Mouse (Mus musculus): ENCODE results near the gene Arf4. TPM values are rescaled to one million over a fixed set of nuclear protein-coding genes. Genes with fewer than 3 reads are reported as not detected.

Gene Arf4
- polyA plus RNA-seq, 1 experiment from 2014 or later = 504 TPM

GRCm38 (mm10) chr14:26638708-26639084 is 822 bp downstream of the Arf4 start:
- ATAC-seq (ENCODE audit: low FRiP score, low read depth) = peak; percentile 4; the same call in 1 of the 2 replicates

DNA sequence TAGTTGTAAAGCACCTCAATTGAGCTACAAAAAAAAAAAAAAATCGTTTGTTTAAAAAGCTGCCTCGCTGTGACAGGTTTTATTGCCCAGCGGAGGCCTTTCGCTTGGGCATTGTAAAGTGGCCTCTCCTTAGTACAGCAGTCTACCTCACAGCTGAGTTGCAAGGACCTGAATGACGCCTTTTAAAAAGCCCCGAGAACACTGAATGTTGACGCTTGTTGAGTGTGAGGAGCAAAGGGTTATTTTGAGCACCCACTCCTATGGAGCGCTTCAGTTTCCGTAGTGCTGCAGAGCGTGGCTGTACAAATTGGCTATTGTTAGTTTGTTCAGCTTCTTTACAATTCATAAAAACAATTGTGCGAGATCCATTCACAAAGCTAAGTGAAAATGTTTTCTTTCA is 1.4 kb downstream of the Arf4 start:
- Histone ChIP-seq H3K36me3 (no peaks in the 10 kb centered on the region), H3K9me3 (no peaks in the 10 kb centered on the region), H3K9ac (peak overlapping the region; percentile 93), H3K27ac (replicated peaks) (0 out of 2 replicates have a peak overlapping the region, but pooled peaks have one; percentile 27), H3K4me2 (peak overlapping the region; percentile 71), H3K27me3 (no peaks in the 10 kb centered on the region), H3K4me3 (peak overlapping the region; percentile 91), H3K4me1 (replicated peaks) (peaks cover 30% of the 10 kb centered on the region)
- ATAC-seq (ENCODE audit: low FRiP score, low read depth) = no peak
- 3% methylated on average over 11 of the region's 11 CpGs for WGBS

More at GRCm38 (mm10) chr14:26638708-26639084, 822 bp downstream of the Arf4 start:
- WGBS = under 1% methylated on average over 16 of the region's 16 CpGs
- H3K4me1 ChIP-seq (replicated peaks) = peaks cover 28% of the 10 kb centered on the region
- H3K9ac ChIP-seq = peak overlapping the region; percentile 93
- H3K4me2 ChIP-seq = peak overlapping the region; percentile 71
- no peaks in the 10 kb centered on the region; the same call in 1 of the 2 replicates for H3K36me3 ChIP-seq
- no peaks in the 10 kb centered on the region for H3K9me3 ChIP-seq
- peak overlapping the region; percentile 91 for H3K4me3 ChIP-seq
- H3K27me3 ChIP-seq = no peaks in the 10 kb centered on the region
- peak overlapping the region; percentile 95 for H3K27ac ChIP-seq (replicated peaks)

DNA sequence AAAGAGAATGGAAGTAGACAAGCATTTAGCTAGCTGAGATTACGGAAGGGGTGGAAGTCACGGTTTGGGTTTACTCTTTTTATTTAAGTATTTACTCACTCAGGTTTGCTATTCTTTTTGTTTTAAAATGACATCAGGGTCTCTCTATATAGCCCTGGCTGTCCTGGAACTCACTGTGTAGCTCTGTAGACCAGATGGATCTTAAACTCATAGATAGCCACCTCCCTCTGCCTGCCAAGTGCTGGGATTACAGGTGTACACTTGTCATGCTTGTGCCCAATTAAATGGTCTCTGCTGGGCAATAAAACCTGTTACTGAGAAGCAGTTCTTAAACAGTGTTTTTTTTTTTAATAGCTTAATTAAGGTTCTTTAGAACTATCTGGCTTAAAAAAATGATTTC is 2.1 kb downstream of the Arf4 start:
- peak overlapping the region; percentile 93 for H3K9ac ChIP-seq
- H3K27ac ChIP-seq (replicated peaks) = no peak overlapping the region
- H3K4me2 ChIP-seq = peak overlapping the region; percentile 71
- no peaks in the 10 kb centered on the region for H3K9me3 ChIP-seq
- ATAC-seq (ENCODE audit: low FRiP score, low read depth) = no peak
- 45% methylated on average over 2 of the region's 2 CpGs for WGBS
- no peaks in the 10 kb centered on the region for H3K36me3 ChIP-seq
- H3K27me3 ChIP-seq = no peaks in the 10 kb centered on the region
- peaks cover 32% of the 10 kb centered on the region for H3K4me1 ChIP-seq (replicated peaks)
- H3K4me3 ChIP-seq = peak overlapping the region; percentile 91

DNA sequence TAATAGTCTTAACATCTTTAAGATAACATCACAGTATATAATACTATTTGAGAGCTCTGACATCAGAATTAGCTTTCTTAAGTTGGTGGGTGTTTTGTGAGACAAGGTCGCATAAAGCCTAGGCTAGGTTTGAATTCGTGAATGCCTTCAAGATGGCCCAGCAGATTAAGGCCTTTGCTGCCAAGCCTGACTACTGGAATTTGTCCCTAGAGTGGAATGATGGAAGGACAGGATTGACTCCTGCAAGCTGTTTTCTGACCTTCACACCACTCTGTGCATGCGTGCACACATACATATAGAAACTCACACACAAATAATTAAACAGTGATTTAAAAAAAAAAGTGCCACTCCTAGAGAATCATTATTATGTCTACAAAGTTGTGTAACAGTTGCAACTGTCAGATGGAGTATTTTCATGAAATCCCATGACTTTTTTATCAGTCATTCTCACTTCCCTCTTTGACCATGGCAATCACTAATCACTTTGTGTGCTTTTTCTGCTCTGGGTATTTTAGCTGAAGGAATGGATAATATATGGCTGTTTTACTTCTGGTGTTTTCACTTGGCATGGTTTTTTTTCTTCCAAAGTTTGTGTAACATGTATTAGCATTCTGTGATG is 5.2 kb downstream of the Arf4 start:
- Histone ChIP-seq H3K4me3 (no peak overlapping the region), H3K9ac (no peak overlapping the region), H3K27ac (replicated peaks) (no peak overlapping the region), H3K4me1 (replicated peaks) (peaks cover 33% of the 10 kb centered on the region), H3K36me3 (peaks cover 3% of the 10 kb centered on the region; the same call in 1 of the 2 replicates), H3K4me2 (no peak overlapping the region), H3K9me3 (no peaks in the 10 kb centered on the region), H3K27me3 (no peaks in the 10 kb centered on the region)
- ATAC-seq (ENCODE audit: low FRiP score, low read depth) = no peak
- 73% methylated on average over 3 of the region's 3 CpGs for WGBS

DNA sequence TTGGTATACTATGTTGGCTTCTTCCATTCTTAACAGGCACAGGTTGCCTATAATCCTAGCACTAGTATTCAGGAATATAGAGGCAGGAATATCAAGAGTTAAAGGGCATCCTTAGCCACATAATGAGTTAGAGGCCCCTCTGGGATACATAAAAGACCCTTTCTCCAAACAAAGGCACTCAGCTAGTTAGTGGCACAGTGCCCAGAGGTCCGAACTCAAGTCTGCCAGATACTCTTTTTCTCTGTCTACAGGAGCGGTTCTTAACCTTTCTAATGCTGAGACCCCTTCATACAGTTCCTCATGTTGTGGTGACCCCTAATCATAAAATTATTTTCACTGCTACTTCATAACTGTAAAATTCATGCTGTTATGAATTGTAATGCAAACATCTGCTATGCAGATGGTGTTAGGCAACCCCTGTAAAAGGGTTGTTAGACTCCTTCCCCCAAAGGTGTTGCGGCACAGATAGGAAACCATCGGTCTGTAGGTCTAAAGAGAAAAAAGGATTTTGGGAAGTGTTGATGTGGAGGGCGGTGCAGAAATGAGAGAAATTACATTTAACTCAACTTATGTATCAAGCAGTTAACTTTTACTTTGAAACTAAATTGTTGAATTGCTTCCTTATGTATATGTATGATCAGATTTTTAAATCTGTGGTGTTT is 8.2 kb downstream of the Arf4 start:
- Histone ChIP-seq H3K27me3 (no peaks in the 10 kb centered on the region), H3K9me3 (no peaks in the 10 kb centered on the region), H3K27ac (replicated peaks) (0 out of 2 replicates have a peak overlapping the region, but pooled peaks have one; percentile 22), H3K4me1 (replicated peaks) (peaks cover 17% of the 10 kb centered on the region), H3K4me3 (no peak overlapping the region), H3K36me3 (peaks cover 11% of the 10 kb centered on the region), H3K9ac (no peak overlapping the region), H3K4me2 (peak overlapping the region; percentile 33)
- ATAC-seq (ENCODE audit: low FRiP score, low read depth) = peak; percentile 54; the same call in 1 of the 2 replicates
- 40% methylated on average over 5 of the region's 5 CpGs for WGBS

GRCm38 (mm10) chr14:26647811-26648210 is 9.9 kb downstream of the Arf4 start:
- 85% methylated on average over 2 of the region's 2 CpGs for WGBS
- no peak overlapping the region for H3K27ac ChIP-seq (replicated peaks)
- no peak for ATAC-seq (ENCODE audit: low FRiP score, low read depth)
- H3K4me1 ChIP-seq (replicated peaks) = peaks cover 13% of the 10 kb centered on the region
- H3K36me3 ChIP-seq = peaks cover 18% of the 10 kb centered on the region
- no peaks in the 10 kb centered on the region for H3K9me3 ChIP-seq
- no peak overlapping the region for H3K4me2 ChIP-seq
- no peak overlapping the region for H3K9ac ChIP-seq
- no peaks in the 10 kb centered on the region for H3K27me3 ChIP-seq
- no peak overlapping the region for H3K4me3 ChIP-seq

GRCm38 (mm10) chr14:26651901-26652300 is 14.0 kb downstream of the Arf4 start:
- no peak for ATAC-seq (ENCODE audit: low FRiP score, low read depth)

GRCm38 (mm10) chr14:26658178-26658577 is 20.3 kb downstream of the Arf4 start:
- Histone ChIP-seq H3K27me3 (no peaks in the 10 kb centered on the region), H3K9me3 (no peaks in the 10 kb centered on the region), H3K4me1 (replicated peaks) (no peaks in the 10 kb centered on the region), H3K4me2 (no peak overlapping the region), H3K36me3 (peaks cover 50% of the 10 kb centered on the region), H3K27ac (replicated peaks) (no peak overlapping the region), H3K9ac (no peak overlapping the region), H3K4me3 (no peak overlapping the region)
- ATAC-seq (ENCODE audit: low FRiP score, low read depth) = no peak

More at GRCm38 (mm10) chr14:26651901-26652300, 14.0 kb downstream of the Arf4 start:
- Histone ChIP-seq H3K4me2 (no peak overlapping the region), H3K27ac (replicated peaks) (no peak overlapping the region), H3K4me1 (replicated peaks) (no peaks in the 10 kb centered on the region), H3K9me3 (no peaks in the 10 kb centered on the region), H3K4me3 (no peak overlapping the region), H3K36me3 (peaks cover 48% of the 10 kb centered on the region), H3K9ac (no peak overlapping the region), H3K27me3 (no peaks in the 10 kb centered on the region)

DNA sequence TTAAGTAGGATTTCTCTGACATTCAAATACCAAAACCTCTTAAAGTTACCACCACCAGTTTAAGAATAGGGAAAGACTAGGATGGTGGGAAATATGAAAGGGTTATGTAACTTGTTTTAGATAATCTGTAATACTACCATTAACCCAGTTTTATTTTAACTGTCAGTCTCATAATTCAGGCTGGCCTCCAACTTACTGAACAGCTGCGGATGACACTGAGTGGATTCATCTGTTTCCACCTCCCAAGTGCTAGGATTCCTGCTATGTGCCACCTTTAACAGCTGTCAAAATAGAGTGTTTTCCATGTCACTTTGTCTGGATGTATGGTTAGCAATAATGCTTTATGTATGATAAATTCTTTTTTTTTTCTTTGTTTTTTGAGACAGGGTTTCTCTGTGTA is 22.4 kb downstream of the Arf4 start:
- H3K36me3 ChIP-seq = peaks cover 51% of the 10 kb centered on the region
- no peak overlapping the region for H3K4me3 ChIP-seq
- whole genome bisulfite sequencing = 91% methylated on average over 1 of the region's 1 CpGs
- no peaks in the 10 kb centered on the region for H3K4me1 ChIP-seq (replicated peaks)
- no peaks in the 10 kb centered on the region for H3K9me3 ChIP-seq
- H3K4me2 ChIP-seq = no peak overlapping the region
- H3K27ac ChIP-seq (replicated peaks) = no peak overlapping the region
- no peaks in the 10 kb centered on the region for H3K27me3 ChIP-seq
- no peak overlapping the region for H3K9ac ChIP-seq
- ATAC-seq (ENCODE audit: low FRiP score, low read depth) = no peak

- 92% methylated on average over 3 of the region's 3 CpGs for WGBS
- peaks cover 44% of the 10 kb centered on the region for H3K36me3 ChIP-seq
- no peaks in the 10 kb centered on the region for H3K27me3 ChIP-seq
- H3K4me1 ChIP-seq (replicated peaks) = peaks cover 8% of the 10 kb centered on the region
- H3K4me2 ChIP-seq = no peak overlapping the region
- no peaks in the 10 kb centered on the region for H3K9me3 ChIP-seq
- no peak for ATAC-seq (ENCODE audit: low FRiP score, low read depth)
- no peak overlapping the region for H3K27ac ChIP-seq (replicated peaks)
- no peak overlapping the region for H3K9ac ChIP-seq
- no peak overlapping the region for H3K4me3 ChIP-seq
Observed at GRCm38 (mm10) chr14:26662016-26662415, 24.1 kb downstream of the Arf4 start.

GRCm38 (mm10) chr14:26662488-26662887 is 24.6 kb downstream of the Arf4 start:
- no peak for ATAC-seq (ENCODE audit: low FRiP score, low read depth)
- WGBS = 93% methylated on average over 2 of the region's 2 CpGs
- Histone ChIP-seq H3K36me3 (peaks cover 41% of the 10 kb centered on the region), H3K27ac (replicated peaks) (no peak overlapping the region), H3K9me3 (no peaks in the 10 kb centered on the region), H3K27me3 (no peaks in the 10 kb centered on the region), H3K9ac (no peak overlapping the region), H3K4me1 (replicated peaks) (peaks cover 13% of the 10 kb centered on the region), H3K4me3 (no peak overlapping the region), H3K4me2 (no peak overlapping the region)

- Histone ChIP-seq H3K27ac (replicated peaks) (no peak overlapping the region), H3K36me3 (peaks cover 33% of the 10 kb centered on the region), H3K4me1 (replicated peaks) (peaks cover 24% of the 10 kb centered on the region), H3K9me3 (no peaks in the 10 kb centered on the region), H3K9ac (no peak overlapping the region), H3K4me3 (no peak overlapping the region), H3K4me2 (no peak overlapping the region), H3K27me3 (no peaks in the 10 kb centered on the region)
- ATAC-seq (ENCODE audit: low FRiP score, low read depth) = no peak
- WGBS = 93% methylated on average over 2 of the region's 2 CpGs
Observed at GRCm38 (mm10) chr14:26663851-26664250, 26.0 kb downstream of the Arf4 start.
